Mouse (Mus musculus) NIH3T3 (cell line): ENCODE measurements around the gene Ankrd13d.
"Not testable (repeated sequence)": the region's sequence is repeated elsewhere in the genome, so short reads cannot be mapped to it uniquely, and the experiment has no call there.

Experiments used
- DNase-seq: peaks from one replicate; pipeline ENCODE4 v3.0.0-alpha.2; 2012; ENCODE audit warnings: low read depth

Gene Ankrd13d

DNA sequence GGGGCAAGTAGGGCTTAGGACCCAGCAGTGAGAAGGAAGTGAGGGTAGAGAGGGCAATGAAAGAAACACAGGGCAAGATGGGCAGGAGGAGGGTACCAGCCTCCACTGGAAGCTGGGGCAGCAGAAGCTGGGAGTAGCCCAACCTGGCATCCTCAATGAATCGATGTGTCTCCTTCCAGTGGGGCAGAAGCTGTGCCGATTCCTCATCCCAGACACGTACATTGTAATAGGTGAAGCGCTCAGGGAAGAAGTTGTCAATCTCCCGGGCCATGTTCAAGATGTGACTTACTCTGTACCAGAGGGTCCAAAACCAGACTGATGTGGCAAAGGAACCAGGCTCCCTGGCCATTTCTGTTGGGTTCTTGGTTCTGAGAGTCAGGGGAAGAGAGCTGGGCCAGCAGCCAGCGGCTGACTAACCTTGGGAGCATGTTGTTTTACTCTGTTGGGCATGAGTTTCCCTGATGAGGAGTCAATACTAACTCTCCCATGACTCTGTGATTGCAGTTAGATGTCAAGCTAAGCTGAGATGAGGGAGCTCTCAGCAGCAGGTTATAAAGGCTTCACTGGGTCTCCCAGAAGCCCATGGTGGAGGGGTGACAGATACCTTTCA lies 18.7 kb downstream of the Ankrd13d start:
- DNase-seq, result peak; percentile 94

DNA sequence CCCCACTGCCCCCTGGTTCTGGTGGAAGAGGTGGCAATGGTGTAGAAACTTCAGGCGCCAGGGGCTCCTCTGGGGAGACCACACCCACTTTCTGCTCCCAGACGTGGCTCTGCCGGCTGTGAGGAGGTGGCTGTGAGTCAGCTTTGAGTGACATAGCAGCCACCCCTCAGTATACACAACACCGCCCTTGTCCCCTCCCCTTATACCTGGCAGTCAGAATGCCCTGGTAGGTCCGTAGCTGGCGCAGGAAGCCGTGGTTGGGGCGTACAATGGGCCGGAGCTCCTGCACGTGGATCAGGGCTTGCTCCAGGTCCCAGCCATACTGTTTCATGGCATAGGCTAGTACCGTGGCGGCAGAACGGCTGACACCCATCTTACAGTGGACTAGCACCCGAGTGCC lies 19.2 kb downstream of the Ankrd13d start:
- DNase-seq, result no peak

DNA sequence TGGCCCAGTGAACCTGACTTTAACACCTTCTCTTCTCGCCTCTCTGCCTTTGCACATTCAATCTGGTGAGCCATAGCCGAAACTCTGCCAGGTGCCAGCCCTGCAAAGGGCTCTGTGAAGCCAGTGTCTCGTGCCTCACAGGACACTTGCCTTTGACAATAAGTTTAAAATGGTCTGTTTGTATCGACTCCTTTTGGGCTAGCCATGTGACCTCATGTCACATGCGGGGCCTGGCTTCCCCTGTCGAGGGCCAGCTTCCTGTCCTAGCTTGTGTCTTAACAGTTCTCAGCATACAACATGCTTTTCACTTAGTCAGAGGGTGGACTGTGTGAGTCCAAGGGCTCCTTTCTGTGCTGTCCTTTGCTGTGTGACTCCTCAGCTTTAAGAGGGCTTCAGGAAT lies 20.2 kb downstream of the Ankrd13d start:
- no peak for DNase-seq

GRCm38 (mm10) chr19:4261038-4261698 lies 21.8 kb downstream of the Ankrd13d start:
- peak; percentile 51 for DNase-seq

- DNase-seq, result no peak
Measured at GRCm38 (mm10) chr19:4257897-4258252, 25.1 kb downstream of the Ankrd13d start.

DNA sequence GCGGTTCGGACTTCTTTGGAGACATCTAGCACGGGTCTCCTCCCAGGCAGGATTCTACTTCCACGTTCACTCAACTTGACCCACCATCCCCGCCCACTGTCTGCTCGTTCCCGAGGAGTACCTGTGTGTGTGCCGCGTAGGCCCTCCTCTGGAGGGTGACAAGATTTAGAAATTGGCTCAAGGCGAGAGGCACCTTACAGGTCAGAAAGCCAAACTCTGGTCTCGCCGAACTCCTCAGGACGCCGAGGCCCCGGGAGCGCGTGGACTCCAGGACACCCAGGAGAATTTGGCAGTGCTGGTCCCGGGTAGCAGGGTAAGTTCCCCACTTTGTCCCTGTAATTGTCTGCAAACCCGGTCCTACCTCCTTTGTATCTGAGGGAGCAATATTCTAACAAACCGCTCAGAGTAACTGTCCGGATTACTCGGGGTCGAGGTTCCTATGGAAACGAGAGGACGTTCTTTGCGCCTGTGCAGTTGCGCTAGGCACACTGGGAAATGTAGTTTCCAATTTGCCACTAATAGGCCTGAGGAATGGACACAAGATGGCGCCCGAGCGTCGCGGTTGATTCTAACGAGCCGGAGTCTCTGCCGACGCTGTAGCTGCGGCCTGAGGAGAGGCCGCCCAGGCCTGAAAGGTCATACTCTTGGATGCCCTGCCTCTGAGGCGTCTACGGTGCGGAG lies 25.6 kb downstream of the Ankrd13d start:
- DNase-seq, result peak; percentile 99

DNA sequence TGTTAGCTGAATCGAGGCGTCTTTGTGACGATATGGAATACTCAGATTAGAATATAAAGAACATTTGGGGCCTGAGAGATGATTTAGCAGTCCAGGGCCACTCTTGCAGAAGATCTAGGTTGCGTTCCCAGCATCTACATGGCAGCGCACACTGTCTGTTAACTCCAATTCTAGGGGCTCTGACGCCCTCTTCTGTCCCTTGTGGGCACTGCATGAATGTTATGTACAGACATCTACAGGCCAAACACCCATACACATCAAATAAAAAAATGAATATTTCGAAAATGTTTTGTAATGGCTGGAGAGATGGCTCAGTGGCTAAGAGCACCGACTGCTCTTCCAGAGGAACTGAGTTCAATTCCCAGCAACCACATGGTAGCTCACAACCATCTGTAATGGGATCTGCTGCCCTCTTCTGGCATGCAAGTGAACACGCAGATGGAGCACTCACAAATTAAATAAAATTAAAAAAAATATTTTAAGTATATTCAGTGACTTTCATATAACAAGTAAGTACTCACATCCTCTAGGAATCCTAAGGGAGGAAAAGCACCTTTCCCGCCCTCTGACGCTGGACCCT lies 27.3 kb downstream of the Ankrd13d start:
- peak; percentile 38 for DNase-seq

GRCm38 (mm10) chr19:4254230-4254629 lies 28.7 kb downstream of the Ankrd13d start:
- DNase-seq, result no peak

GRCm38 (mm10) chr19:4248683-4249082 lies 34.3 kb downstream of the Ankrd13d start:
- not testable (repeated sequence) for DNase-seq

- peak; percentile 47 for DNase-seq
Measured at GRCm38 (mm10) chr19:4247010-4247409, 35.9 kb downstream of the Ankrd13d start.

- no peak for DNase-seq
Measured at GRCm38 (mm10) chr19:4244775-4245174, 38.2 kb downstream of the Ankrd13d start.

- DNase-seq, result no peak
Measured at GRCm38 (mm10) chr19:4242416-4242815, 40.5 kb downstream of the Ankrd13d start.

GRCm38 (mm10) chr19:4240247-4240668 lies 42.7 kb downstream of the Ankrd13d start:
- DNase-seq, result peak; percentile 59

GRCm38 (mm10) chr19:4234548-4234947 lies 48.4 kb downstream of the Ankrd13d start:
- no peak for DNase-seq

GRCm38 (mm10) chr19:4232651-4233050 lies 50.3 kb downstream of the Ankrd13d start:
- DNase-seq, result no peak

GRCm38 (mm10) chr19:4232186-4232572 lies 50.8 kb downstream of the Ankrd13d start:
- peak; percentile 55 for DNase-seq

GRCm38 (mm10) chr19:4231253-4232185 lies 51.4 kb downstream of the Ankrd13d start, which contains the start of gene Pold4:
Gene Pold4 (plus strand): TSS chr19:4231899.
- DNase-seq, result peak; percentile 96

DNA sequence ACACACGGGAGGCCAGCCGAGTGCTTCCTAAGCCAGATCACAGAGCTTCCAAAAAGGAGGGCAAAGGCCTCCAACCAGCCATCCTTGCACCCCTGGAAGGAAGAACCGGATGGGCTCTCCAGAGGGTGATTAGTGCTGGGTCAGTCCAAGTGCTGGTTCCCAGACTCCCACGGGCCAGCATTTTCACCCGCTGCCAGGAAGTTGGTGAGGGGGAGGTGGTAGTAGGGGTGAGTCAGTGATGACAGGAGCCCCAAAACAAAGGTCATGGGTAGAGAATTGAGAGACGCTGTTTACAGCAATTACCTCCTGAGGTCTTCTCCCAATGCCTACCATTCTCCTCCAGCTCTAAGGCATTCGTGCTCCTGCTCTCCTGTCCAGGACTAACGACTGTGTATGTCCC lies 52.5 kb downstream of the Ankrd13d start:
- DNase-seq, result peak; percentile 67

- no peak for DNase-seq
Measured at GRCm38 (mm10) chr19:4229451-4230076, 53.4 kb downstream of the Ankrd13d start.

GRCm38 (mm10) chr19:4228891-4229290 lies 54.0 kb downstream of the Ankrd13d start:
- no peak for DNase-seq
